Mouse (Mus musculus) G1E (cell line): Measurements from ENCODE around the gene Abo.

ENCODE experiments used
- CTCF ChIP-seq: IDR thresholded peaks from 2 replicates; pipeline ENCODE4 v1.5.1; 2012; ENCODE audit warnings: low read depth, low read length, inconsistent platforms, mixed read lengths
- GATA1 ChIP-seq: IDR thresholded peaks from 2 replicates; pipeline ENCODE4 v1.6.1; 2012; ENCODE audit warnings: borderline replicate concordance, low read length, inconsistent platforms, mixed read lengths
- POLR2AphosphoS5 ChIP-seq: IDR thresholded peaks from 2 replicates; pipeline ENCODE4 v1.6.1; 2012; ENCODE audit warnings: low read depth, low read length, inconsistent platforms; ENCODE audit not compliant: insufficient replicate concordance

DNA sequence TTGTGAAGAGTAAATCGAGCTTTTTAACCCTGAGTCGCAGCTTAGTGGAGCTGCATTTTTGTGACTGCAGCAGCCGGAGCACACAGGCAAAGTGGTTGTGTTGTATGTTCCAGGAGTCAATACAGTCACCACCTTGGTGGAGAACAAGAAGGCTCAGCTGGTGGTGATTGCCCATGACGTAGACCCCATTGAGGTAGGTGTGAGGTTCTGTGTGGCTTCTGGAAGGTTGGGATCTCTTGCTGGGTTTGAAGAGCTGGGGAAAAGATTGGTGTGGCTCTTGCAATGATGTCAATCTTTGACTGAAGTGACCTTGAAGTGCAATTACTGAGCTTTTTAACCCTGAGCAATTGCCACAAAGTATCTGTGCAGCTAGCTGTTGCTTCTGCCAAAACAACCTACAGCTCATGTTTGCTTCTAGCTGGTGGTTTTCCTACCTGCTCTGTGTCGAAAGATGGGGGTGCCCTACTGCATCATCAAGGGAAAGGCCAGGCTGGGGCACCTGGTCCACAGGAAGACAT is 47.5 kb upstream of the Abo start:
- TF ChIP-seq CTCF, result no peak
- TF ChIP-seq GATA1, result no peak
- TF ChIP-seq POLR2AphosphoS5, result no peak; the same call in 1 of the 2 replicates
